Mouse (Mus musculus) mouse embryonic stem cell (cell line): Measurements from ENCODE around the gene Olfr1330.
"Not testable (repeated sequence)": the region's sequence is repeated elsewhere in the genome, so short reads cannot be mapped to it uniquely, and the experiment has no call there.

Experiments
- in situ Hi-C, 2 experiments: fragments of 300-500 bp; cut with MboI; formaldehyde crosslinking; loops; 1 replicate in 1 of 2; 3 replicates in 1 of 2; pipeline ENCODE4 v1.14.3; 2019 to 2020; ENCODE audit warnings: low sequenced_read_pairs in 2 of 2, low pct_unique_long_range_greater_than_20kb in 1 of 2, mixed read lengths in 1 of 2; ENCODE audit not compliant: unreplicated experiment in 1 of 2

The Olfr1330 gene

DNA sequence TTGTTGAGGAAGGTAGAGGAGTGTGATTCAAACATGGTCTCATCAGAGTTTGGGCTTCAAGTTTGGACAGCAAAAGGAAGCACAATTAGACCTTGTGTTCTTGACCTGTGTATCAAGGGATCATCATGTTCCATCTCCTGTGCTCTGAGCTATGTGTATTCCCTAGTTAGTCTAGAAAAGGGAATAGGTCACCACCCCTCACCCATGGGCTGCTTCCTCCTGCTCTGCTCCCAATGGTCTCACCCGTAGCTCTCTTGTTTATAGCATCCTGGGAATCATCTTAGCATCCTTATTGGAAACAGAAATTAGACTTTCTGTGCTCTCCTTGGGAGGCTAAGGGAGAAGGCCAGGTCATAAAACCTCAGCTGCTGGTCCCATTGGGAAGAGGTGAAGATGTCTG, at the start of gene Olfr1330:
TSS of gene Olfr1330 (plus strand) at position 301 of the 400 bp plus-strand sequence.
- in situ Hi-C loops = no loop called here

- in situ Hi-C loops = loop anchor here in 1 of 2 experiments (5.0 kb wide), 2 partner anchors 46 to 64 kb away; no protein-coding TSS in a partner anchor
These were observed 26.6 kb upstream of the Olfr1330 start for GRCm38 (mm10) chr4:118861791-118862190.

- in situ Hi-C loops = loop anchor here in 1 of 2 experiments (5.0 kb wide), 2 partner anchors 45 to 65 kb away; no protein-coding TSS in a partner anchor
These were observed 25.7 kb upstream of the Olfr1330 start for GRCm38 (mm10) chr4:118862704-118863103.

DNA sequence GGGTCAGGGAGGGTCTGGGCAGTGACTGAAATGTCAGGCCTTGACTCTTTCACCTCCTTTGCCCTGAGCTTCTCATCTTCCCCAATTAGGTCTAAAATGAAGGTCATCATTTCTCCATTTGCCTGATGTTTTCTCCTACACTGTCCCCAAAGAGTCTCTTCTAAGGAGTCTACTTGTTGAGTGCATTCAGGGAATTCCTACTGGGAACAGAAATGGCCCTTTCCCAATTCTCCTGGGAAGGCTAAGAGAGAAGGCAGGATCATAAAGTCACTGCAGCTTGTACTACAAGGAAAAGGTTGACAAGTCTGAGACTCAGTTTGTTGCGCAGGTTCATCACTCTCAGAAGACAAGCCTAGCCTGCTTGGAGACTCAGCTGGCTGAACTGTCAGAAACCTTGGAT, 24.0 kb upstream of the Olfr1330 start, which contains the start of gene Olfr1331:
TSS of gene Olfr1331 (plus strand) at position 301 of the 400 bp plus-strand sequence.
- in situ Hi-C loops = loop anchor here in 1 of 2 experiments (5.0 kb wide), 2 partner anchors 43 to 67 kb away; no protein-coding TSS in a partner anchor

GRCm38 (mm10) chr4:118867566-118867965, 20.8 kb upstream of the Olfr1330 start:
- in situ Hi-C loops = no loop called here

DNA sequence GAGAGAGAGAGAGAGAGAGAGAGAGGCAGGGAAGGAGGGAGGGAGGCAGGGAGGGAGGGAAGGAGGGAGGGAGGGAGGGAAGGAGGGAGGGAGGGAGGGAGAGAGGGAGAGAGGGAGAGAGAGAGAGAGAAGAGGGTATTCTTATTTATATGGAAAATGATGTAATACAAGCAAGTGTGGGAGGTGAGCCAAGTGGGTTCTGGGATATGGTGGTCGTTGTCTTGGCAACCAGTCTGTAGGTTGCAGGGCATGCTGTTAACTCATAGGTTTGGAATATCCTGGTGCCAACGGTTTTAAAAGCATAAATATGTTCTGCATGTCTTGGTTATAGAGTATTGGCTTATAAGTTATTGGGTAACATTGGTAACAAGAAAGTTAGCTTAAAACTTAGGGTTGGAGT, 13.6 kb downstream of the Olfr1330 start:
- in situ Hi-C loops = no loop called here

DNA sequence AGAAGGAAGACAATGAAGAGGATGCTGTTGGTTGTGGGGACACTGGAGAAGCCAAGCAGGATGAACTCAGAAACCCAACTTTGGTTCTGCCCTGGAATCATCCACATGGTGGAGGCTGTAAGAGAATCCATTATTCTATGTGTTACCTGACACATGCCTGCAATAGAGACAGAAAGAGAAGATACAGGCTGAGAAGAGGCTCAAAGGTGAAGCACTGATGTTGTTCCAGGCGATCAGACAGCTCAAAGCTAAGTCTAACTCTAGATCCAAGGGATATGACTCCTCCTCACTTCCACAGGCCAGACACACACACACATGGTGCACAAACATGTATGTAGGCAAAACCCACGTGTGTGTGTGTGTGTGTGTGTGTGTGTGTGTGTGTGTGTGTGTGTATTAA, 29.0 kb downstream of the Olfr1330 start, which contains the start of gene Olfr1329:
TSS of gene Olfr1329 (minus strand) at position 101 of the 400 bp plus-strand sequence.
- in situ Hi-C loops = not testable (repeated sequence)

- in situ Hi-C loops = not testable (repeated sequence)
These were observed 42.9 kb downstream of the Olfr1330 start for GRCm38 (mm10) chr4:118931326-118931725.

GRCm38 (mm10) chr4:118938512-118938911, 50.1 kb downstream of the Olfr1330 start, which contains the start of gene Olfr1328:
Olfr1328 (minus strand) TSS chr4:118938612.
- in situ Hi-C loops = no loop called here
